Mouse (Mus musculus) layer of hippocampus, postnatal 36 days (tissue): ENCODE results near the gene Cltc. TPM values are rescaled to one million over a fixed set of nuclear protein-coding genes. Genes with fewer than 3 reads are reported as not detected.
A peak's percentile ranks its signal among the peaks of the same experiment; 100 is the strongest.

Source experiments
- DNase-seq, 2 experiments: peaks; one replicate each; pipeline ENCODE4 v3.0.0; 2022
- total RNA-seq, 2 experiments: library from RNA; stranded (reverse); gene quantifications; 2 replicates each; pipeline ENCODE4 v1.2.3; 2021

Cltc gene
- total RNA-seq, 2 experiments from 2014 or later: 451 to 472 TPM

- DNase-seq: no peak
Measured at GRCm38 (mm10) chr11:86681423-86681822, 75.9 kb downstream of the Cltc start.

- DNase-seq: no peak
Measured at GRCm38 (mm10) chr11:86680729-86681128, 76.6 kb downstream of the Cltc start.

DNA sequence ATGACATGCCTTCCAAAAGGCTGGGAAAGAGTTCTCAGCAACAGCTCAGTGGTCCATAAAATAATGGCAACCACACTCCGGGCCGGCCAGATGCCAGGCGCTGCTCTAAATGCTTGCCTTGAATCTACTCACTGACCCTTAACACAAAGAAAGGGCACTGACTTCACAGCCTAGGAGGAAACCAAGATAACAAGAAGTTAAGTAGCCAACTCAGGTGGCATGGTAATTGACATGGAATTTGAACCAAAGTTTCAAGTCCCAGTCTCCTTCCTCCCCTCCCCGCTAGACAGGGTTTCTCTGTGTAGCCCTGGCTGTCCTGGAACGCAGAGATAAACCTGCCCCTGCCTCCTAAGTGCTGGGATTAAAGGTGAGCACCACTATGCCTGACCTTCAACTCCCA is 78.4 kb downstream of the Cltc start:
- DNase-seq: no peak

DNA sequence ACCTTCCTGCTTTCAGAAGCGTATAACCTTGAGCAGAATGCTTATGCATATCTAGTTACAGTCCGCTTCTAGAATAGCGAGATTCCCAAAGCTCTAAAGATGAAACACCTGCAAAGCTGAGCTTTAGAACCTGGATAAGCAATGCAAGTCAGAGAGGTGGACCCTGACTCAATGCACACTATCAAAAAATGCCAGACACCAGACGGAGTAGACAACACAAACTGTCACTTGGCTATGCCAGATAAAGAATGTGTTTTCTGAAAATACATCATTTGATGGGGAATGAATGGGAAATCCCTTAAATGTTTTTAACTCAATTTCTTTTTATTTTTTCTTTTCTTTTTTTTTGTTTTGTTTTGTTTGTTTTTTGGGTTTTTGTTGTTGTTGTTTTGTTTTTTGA is 81.8 kb downstream of the Cltc start:
- no peak for DNase-seq

GRCm38 (mm10) chr11:86672772-86673171 is 84.6 kb downstream of the Cltc start:
- no peak for DNase-seq

DNA sequence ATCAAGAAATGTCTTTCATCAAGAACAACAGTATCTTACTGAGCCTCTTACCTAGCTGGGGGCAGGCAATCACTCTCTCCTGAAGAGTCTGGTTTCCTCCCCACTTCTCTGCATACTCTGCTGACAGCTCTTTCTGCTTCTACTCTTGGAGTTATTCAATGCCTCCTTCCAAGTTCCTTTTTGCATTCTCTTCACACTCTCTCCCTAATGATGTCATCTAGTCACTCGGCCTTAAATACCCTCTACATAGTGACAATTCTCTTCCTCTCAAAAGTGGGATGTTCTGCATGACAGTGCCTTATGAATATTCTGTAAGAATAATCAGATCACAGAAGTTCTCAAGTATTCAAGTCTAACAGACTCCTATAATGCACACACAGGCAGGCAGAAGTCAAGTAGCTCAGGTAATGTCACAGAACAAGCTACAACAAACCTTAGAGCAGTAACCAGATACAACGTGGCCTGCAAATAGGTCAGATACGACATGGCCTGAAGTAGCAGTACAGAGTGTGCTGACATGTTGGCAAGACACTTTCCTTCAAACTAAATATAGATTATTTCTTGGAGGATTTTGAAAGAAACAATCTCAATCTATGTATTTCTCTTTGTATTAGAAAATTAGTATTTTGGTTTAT is 86.2 kb downstream of the Cltc start:
- no peak for DNase-seq

DNA sequence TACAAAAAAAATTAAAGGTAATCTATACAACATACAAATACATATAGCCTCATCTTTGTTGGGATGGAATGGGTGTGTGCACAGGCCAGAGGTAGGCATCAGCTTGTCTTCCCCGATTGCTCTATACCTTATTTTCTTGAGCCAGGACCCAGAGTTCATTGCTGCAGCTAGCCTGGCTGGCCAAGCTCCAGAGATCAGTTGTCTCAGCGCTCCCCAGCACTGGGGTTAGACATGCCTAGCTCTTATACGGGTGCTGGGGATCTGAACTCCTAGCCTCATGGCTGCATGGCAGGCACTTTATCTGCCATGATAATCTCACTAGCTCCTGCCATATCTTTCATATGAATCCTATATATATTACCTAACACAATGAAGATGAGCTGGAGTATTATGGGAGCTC is 89.2 kb downstream of the Cltc start:
- DNase-seq: no peak

DNA sequence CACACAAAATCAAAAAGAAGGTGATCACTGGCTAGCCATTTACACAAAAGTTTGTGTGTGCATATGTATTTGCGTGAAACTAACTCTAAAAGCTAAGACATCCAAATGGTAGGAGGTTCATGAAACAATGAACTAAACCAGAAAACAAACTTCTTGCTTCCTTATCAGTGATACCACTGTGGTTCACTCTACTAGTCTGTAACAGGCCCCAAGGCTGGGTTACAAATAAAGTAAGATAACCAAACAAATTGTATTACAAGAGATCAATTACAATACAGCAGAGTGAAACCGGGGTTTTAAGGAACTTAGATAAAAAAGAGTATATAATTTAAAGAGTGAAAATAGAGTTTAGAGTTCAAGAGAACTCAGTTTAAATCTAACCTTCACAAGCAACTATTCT is 89.8 kb downstream of the Cltc start:
- no peak for DNase-seq

- DNase-seq: no peak
Measured at GRCm38 (mm10) chr11:86664406-86664805, 93.0 kb downstream of the Cltc start.

GRCm38 (mm10) chr11:86663977-86664376 is 93.4 kb downstream of the Cltc start:
- no peak for DNase-seq

DNA sequence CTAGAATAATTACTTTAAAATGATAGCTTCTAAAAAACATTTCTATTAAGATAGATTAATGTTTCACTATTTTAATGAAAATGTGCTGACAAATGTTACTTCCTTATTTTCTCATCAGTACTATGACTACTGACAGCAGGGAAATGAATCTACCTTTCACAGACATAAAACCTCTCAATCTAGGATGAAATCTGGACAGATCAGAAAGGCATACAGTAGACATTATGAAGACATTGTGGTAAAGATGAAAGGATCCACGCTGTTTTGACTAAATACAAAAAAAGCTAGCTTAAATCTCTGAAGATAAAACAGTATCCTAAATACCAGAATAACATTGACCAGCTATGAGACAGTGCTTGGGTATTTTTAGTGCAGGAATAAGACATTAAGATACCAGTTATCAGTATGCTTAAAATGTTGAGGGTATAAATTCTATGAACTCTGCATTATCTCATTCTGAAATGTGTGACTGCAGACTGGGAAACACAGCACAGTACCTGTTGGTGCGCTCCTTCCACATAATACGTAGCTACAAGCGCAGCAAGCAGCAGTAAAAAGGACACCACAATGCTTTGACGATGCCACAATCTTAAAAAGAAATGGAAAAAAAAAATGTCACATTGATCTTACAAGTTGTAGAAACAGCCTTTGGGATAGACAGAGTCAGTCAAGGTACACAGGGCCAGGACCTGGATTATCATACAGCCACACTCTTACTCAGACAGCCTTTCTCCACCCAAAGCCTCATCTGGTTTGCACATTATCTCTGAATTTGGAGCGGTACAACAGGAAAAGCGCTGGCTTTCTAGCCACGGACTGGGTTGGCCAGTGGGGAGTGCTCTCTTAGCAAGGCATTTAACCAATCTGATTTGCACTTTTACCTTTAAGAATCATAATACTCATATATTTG is 94.1 kb downstream of the Cltc start:
- DNase-seq: no peak

- no peak for DNase-seq
Measured at GRCm38 (mm10) chr11:86657863-86658262, 99.5 kb downstream of the Cltc start.

- DNase-seq: no peak
Measured at GRCm38 (mm10) chr11:86656849-86657567, 100.4 kb downstream of the Cltc start.

GRCm38 (mm10) chr11:86655671-86656070 is 101.7 kb downstream of the Cltc start:
- DNase-seq: no peak

- DNase-seq: no peak
Measured at GRCm38 (mm10) chr11:86654096-86654495, 103.3 kb downstream of the Cltc start.

DNA sequence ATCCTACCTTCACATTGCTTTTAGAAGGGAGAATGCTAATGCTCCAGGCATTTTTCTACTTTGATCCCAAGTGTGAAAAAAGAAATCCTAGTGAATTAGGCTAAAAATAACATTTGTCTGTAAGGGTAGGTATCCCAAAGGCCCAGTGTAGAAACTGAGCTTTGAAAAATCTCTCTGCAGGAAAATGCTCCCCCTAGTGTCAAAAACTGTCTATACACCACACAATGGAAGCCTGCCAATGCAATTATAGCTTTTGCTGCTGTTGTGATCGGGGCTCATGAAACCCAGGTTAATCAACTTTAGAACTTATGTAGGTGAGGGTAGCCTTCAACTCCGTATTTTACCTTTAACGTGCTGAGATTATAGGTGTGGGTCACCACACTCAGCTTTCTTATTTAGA is 103.9 kb downstream of the Cltc start:
- DNase-seq: peak in 1 of 2 experiments; percentile 31

- no peak for DNase-seq
Measured at GRCm38 (mm10) chr11:86652578-86652979, 104.8 kb downstream of the Cltc start.

DNA sequence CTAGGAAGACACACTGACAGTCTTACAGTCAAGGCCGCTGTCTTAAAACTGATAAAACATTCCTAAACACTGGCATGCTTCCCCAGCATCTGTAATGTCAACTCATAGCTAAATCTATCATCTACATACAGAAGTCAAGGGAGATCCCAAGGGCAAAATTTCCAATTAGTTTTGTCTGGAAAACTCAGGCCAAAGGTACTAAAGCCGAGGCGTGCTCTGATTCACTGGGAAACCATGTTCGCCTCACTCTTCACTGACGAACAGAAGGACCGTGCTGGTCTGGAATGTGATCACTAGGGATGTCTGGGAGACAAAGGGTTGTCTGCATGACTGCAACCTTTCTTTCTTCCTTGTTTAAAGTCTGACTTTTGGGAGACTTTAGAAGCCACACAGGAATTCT is 106.7 kb downstream of the Cltc start:
- no peak for DNase-seq

DNA sequence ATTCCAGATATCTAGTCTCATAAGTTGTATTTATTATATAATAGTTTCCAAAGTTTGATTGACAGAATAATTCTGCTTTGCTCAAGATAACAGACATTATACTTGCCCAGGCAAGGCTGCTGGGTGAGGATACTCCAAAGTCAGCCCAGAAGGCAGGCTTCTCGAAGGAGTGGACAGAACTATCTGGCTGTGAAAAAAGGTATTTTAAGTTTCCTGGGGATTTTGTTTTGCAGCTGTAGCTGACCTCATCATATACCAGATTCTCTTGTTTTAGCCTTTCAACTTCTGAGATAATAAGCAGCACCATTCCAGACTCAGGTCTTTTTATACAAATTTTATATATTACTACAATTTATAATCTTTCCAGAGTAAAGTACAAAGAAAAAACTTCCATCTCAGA is 107.8 kb downstream of the Cltc start:
- no peak for DNase-seq

DNA sequence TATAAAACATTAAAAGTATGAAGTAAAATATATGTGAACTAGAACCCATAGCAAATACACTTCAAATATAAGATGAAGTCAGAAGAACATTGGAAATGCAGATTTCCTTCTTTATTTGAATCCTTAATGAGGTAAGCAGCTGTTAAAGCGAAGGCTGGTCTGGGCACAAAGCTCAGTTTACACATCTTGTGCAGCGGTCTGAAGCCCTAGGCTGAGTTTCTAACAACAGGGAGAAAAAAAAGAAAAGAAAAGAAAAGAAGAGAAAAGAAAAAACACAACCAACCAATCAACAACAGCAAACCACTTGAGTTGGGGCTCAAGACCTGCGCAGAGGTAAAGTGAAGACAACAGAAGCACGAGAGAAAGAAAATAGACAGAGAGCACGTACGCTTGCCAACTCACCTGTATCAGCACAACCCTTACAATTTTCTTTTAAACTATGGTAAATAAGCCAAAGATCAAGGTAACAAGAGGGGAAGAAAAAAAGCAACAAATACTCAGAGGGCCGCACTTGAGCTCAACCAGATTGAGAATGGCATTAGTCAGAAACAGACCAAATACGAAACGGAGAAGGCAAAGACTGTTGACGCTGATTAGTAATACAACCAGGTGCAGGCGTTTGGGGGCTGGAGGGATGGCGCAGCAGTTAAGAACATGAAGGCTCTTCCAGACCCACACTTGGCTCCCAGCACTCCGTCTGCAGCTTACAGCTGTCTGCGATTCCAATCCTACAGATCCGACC is 109.5 kb downstream of the Cltc start:
- DNase-seq: no peak

GRCm38 (mm10) chr11:86646885-86647459 is 110.4 kb downstream of the Cltc start:
- DNase-seq: no peak

DNA sequence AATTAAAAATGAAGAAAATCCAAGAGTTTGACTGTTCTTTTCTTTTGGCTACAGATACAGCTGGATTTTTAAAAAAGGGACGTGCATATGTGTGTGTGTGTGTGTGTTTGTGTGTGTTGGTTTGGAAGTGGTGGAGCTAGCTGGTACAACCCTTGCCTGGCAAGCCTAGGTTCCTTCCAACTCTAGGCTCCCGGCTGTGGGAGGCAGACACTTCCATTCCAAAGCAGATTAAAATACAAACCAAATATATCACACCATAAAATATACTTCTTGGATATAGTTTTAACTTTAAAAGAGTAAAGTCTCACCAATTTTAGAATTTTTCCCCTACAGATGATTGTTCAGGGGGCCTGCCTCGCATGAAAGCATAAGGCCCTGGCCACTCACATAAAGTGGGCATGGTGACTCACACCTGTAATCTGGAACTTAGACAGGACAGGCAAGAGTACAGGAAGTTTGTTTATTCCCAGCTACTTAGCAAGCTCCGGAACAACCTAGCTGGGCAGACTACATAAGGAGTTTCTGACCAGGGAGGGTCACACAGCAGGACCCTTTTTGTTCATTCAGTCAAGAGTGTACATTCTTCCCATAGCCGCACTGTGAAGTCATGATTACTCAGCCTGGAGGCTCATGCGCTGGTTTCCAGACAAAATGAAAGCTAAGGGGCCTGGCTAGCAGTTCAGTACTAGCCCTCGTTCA is 111.1 kb downstream of the Cltc start:
- no peak for DNase-seq
